Mouse (Mus musculus): Measurements from ENCODE around the gene Ndufb3. TPM values are rescaled to one million over a fixed set of nuclear protein-coding genes. Genes with fewer than 3 reads are reported as not detected.
"Not testable (repeated sequence)": the region's sequence is repeated elsewhere in the genome, so short reads cannot be mapped to it uniquely, and the experiment has no call there.

Ndufb3 gene
- 10 to 100 TPM in 1 of 26 experiments, 1 to 10 TPM in 24, not detected in 1; 1.9 to 17.3 (median 4.2) TPM for total RNA-seq (2018; cell fraction: chromatin; rRNA removed)
- 10 to 100 TPM; 62.3 to 95.8 (median 76.7) TPM for total RNA-seq (2018; cell fraction: cytosol; rRNA removed)
- total RNA-seq (2018; cell fraction: nucleus; rRNA removed) = 10 to 100 TPM in 21 of 26 experiments, 1 to 10 TPM in 5; 6.8 to 39.5 (median 19.7) TPM
- 85.2 to 98.8 TPM (median 85.7 TPM) in 3 replicates for polyA plus RNA-seq (2018)

GRCm38 (mm10) chr1:58586171-58586997, at the start of gene Ndufb3, which contains the start of gene Fam126b:
Gene Ndufb3, plus strand, starts transcription at chr1:58586384.
Gene Fam126b, minus strand, starts transcription at chr1:58586323.
- H3K79me2 ChIP-seq (ENCODE audit: inconsistent target) = peaks cover 95% of the 10 kb centered on the region
- peak within 1 kb of the TSS; percentile 97 for H3K4me3 ChIP-seq (ENCODE audit: inconsistent target)
- H3K27ac ChIP-seq = peak within 1 kb of the TSS; percentile 87
- no peaks in the 10 kb centered on the region; the same call in 1 of the 2 replicates for H3K36me3 ChIP-seq (ENCODE audit: inconsistent target)
- under 1% methylated on average over 40 of the region's 41 CpGs for WGBS (ENCODE audit: missing documents)

- Histone ChIP-seq H3K36me3 (ENCODE audit: inconsistent target) (peaks cover 34% of the 10 kb centered on the region), H3K79me2 (ENCODE audit: inconsistent target) (no peaks in the 10 kb centered on the region), H3K27ac (no peak overlapping the region), H3K4me3 (ENCODE audit: inconsistent target) (no peak overlapping the region)
- WGBS (ENCODE audit: missing documents) = 93% methylated on average over 1 of the region's 1 CpGs
Observed at GRCm38 (mm10) chr1:58541386-58541785, 44.8 kb upstream of the Ndufb3 start.

- not testable (repeated sequence) for H3K27ac ChIP-seq; H3K79me2 ChIP-seq (ENCODE audit: inconsistent target); H3K36me3 ChIP-seq (ENCODE audit: inconsistent target); H3K4me3 ChIP-seq (ENCODE audit: inconsistent target)
- WGBS (ENCODE audit: missing documents) = 91% methylated on average over 1 of the region's 6 CpGs
Observed at GRCm38 (mm10) chr1:58560370-58560769, 25.8 kb upstream of the Ndufb3 start.

GRCm38 (mm10) chr1:58562455-58562854, 23.7 kb upstream of the Ndufb3 start:
- Histone ChIP-seq H3K36me3 (ENCODE audit: inconsistent target) (0 out of 2 replicates have a peak, but pooled peaks cover 5% of the 10 kb centered on the region), H3K79me2 (ENCODE audit: inconsistent target) (peaks cover 7% of the 10 kb centered on the region; the same call in 1 of the 2 replicates), H3K27ac (no peak overlapping the region), H3K4me3 (ENCODE audit: inconsistent target) (no peak overlapping the region)
- WGBS (ENCODE audit: missing documents) = 94% methylated on average over 1 of the region's 1 CpGs

GRCm38 (mm10) chr1:58564981-58565380, 21.2 kb upstream of the Ndufb3 start:
- WGBS (ENCODE audit: missing documents) = 93% methylated on average over 5 of the region's 5 CpGs
- Histone ChIP-seq H3K79me2 (ENCODE audit: inconsistent target) (peaks cover 18% of the 10 kb centered on the region; the same call in 1 of the 2 replicates), H3K36me3 (ENCODE audit: inconsistent target) (0 out of 2 replicates have a peak, but pooled peaks cover 5% of the 10 kb centered on the region), H3K27ac (no peak overlapping the region), H3K4me3 (ENCODE audit: inconsistent target) (no peak overlapping the region)

GRCm38 (mm10) chr1:58566621-58567020, 19.6 kb upstream of the Ndufb3 start:
- 0 out of 2 replicates have a peak, but pooled peaks cover 5% of the 10 kb centered on the region for H3K36me3 ChIP-seq (ENCODE audit: inconsistent target)
- no peak overlapping the region for H3K27ac ChIP-seq
- no peak overlapping the region for H3K4me3 ChIP-seq (ENCODE audit: inconsistent target)
- H3K79me2 ChIP-seq (ENCODE audit: inconsistent target) = peaks cover 34% of the 10 kb centered on the region; the same call in 1 of the 2 replicates

- Histone ChIP-seq H3K79me2 (ENCODE audit: inconsistent target) (peaks cover 48% of the 10 kb centered on the region; the same call in 1 of the 2 replicates), H3K36me3 (ENCODE audit: inconsistent target) (0 out of 2 replicates have a peak, but pooled peaks cover 5% of the 10 kb centered on the region), H3K4me3 (ENCODE audit: inconsistent target) (no peak overlapping the region), H3K27ac (no peak overlapping the region)
Observed at GRCm38 (mm10) chr1:58568456-58569130, 17.6 kb upstream of the Ndufb3 start.

GRCm38 (mm10) chr1:58570437-58570836, 15.7 kb upstream of the Ndufb3 start:
- Histone ChIP-seq H3K4me3 (ENCODE audit: inconsistent target) (no peak overlapping the region), H3K79me2 (ENCODE audit: inconsistent target) (peaks cover 59% of the 10 kb centered on the region; the same call in 1 of the 2 replicates), H3K27ac (no peak overlapping the region), H3K36me3 (ENCODE audit: inconsistent target) (no peaks in the 10 kb centered on the region)
- 84% methylated on average over 4 of the region's 4 CpGs for WGBS (ENCODE audit: missing documents)

- Histone ChIP-seq H3K27ac (no peak overlapping the region), H3K36me3 (ENCODE audit: inconsistent target) (no peaks in the 10 kb centered on the region), H3K79me2 (ENCODE audit: inconsistent target) (peaks cover 90% of the 10 kb centered on the region), H3K4me3 (ENCODE audit: inconsistent target) (no peak overlapping the region)
- 94% methylated on average over 2 of the region's 2 CpGs for WGBS (ENCODE audit: missing documents)
Observed at GRCm38 (mm10) chr1:58579179-58579578, 7.0 kb upstream of the Ndufb3 start.

GRCm38 (mm10) chr1:58582611-58583010, 3.6 kb upstream of the Ndufb3 start:
- H3K79me2 ChIP-seq (ENCODE audit: inconsistent target) = peaks cover 94% of the 10 kb centered on the region
- WGBS (ENCODE audit: missing documents) = 88% methylated on average over 1 of the region's 1 CpGs
- H3K4me3 ChIP-seq (ENCODE audit: inconsistent target) = no peak overlapping the region
- no peaks in the 10 kb centered on the region for H3K36me3 ChIP-seq (ENCODE audit: inconsistent target)
- H3K27ac ChIP-seq = no peak overlapping the region

- Histone ChIP-seq H3K79me2 (ENCODE audit: inconsistent target) (peaks cover 94% of the 10 kb centered on the region), H3K27ac (no peak overlapping the region), H3K36me3 (ENCODE audit: inconsistent target) (no peaks in the 10 kb centered on the region), H3K4me3 (ENCODE audit: inconsistent target) (no peak overlapping the region)
- 73% methylated on average over 1 of the region's 1 CpGs for WGBS (ENCODE audit: missing documents)
Observed at GRCm38 (mm10) chr1:58584271-58584670, 1.9 kb upstream of the Ndufb3 start.

GRCm38 (mm10) chr1:58585373-58586170, 612 bp upstream of the Ndufb3 start:
- Histone ChIP-seq H3K79me2 (ENCODE audit: inconsistent target) (peaks cover 95% of the 10 kb centered on the region), H3K27ac (no peak overlapping the region), H3K36me3 (ENCODE audit: inconsistent target) (no peaks in the 10 kb centered on the region), H3K4me3 (ENCODE audit: inconsistent target) (peak overlapping the region; percentile 97)
- 4% methylated on average over 36 of the region's 36 CpGs for WGBS (ENCODE audit: missing documents)

GRCm38 (mm10) chr1:58587491-58587890, 1.3 kb downstream of the Ndufb3 start:
- peaks cover 95% of the 10 kb centered on the region for H3K79me2 ChIP-seq (ENCODE audit: inconsistent target)
- WGBS (ENCODE audit: missing documents) = 100% methylated on average over 1 of the region's 1 CpGs

GRCm38 (mm10) chr1:58602681-58603080, 16.5 kb downstream of the Ndufb3 start:
- Histone ChIP-seq H3K4me3 (ENCODE audit: inconsistent target) (no peak overlapping the region), H3K27ac (no peak overlapping the region), H3K36me3 (ENCODE audit: inconsistent target) (no peaks in the 10 kb centered on the region), H3K79me2 (ENCODE audit: inconsistent target) (no peaks in the 10 kb centered on the region)
- 95% methylated on average over 4 of the region's 4 CpGs for WGBS (ENCODE audit: missing documents)

More at GRCm38 (mm10) chr1:58587491-58587890, 1.3 kb downstream of the Ndufb3 start:
- H3K27ac ChIP-seq = no peak overlapping the region
- H3K36me3 ChIP-seq (ENCODE audit: inconsistent target) = no peaks in the 10 kb centered on the region; the same call in 1 of the 2 replicates
- peak overlapping the region; percentile 97; the same call in 1 of the 2 replicates for H3K4me3 ChIP-seq (ENCODE audit: inconsistent target)
